Mouse (Mus musculus) lung, embryonic 16.5 days (tissue): Measurements from ENCODE around the gene A630095N17Rik. TPM values are rescaled to one million over a fixed set of nuclear protein-coding genes. Genes with fewer than 3 reads are reported as not detected.

Source experiments
- ATAC-seq: fragments of 200-750 bp; cut with Nextera tagmentation; 2 replicates; pipeline ENCODE4 v1.8.0; 2017; ENCODE audit warnings: low read depth, mild to moderate bottlenecking, moderate library complexity
- H3K27ac ChIP-seq: fragments of 300-500 bp; sonication (generic); 2 replicates; pipeline ENCODE4 v1.5.1; 2014; ENCODE audit warnings: mild to moderate bottlenecking, control low read depth, low read length
- H3K27me3 ChIP-seq: fragments of 300-500 bp; sonication (generic); 2 replicates; pipeline ENCODE4 v1.6.1; 2014; ENCODE audit warnings: low read depth, low read length, mixed read lengths; ENCODE audit not compliant: control insufficient read depth, insufficient read depth
- H3K36me3 ChIP-seq: fragments of 300-500 bp; sonication (generic); 2 replicates; pipeline ENCODE4 v1.6.1; 2014; ENCODE audit warnings: low read length; ENCODE audit not compliant: control insufficient read depth, insufficient read depth
- H3K4me1 ChIP-seq: fragments of 300-500 bp; sonication (generic); replicated peaks from 2 replicates; pipeline ENCODE4 v1.6.1; 2014; ENCODE audit warnings: low read length, mixed read lengths; ENCODE audit not compliant: control insufficient read depth, insufficient read depth
- H3K4me2 ChIP-seq: fragments of 300-500 bp; sonication (generic); 2 replicates; pipeline ENCODE4 v1.6.1; 2014; ENCODE audit warnings: low read depth, low read length, control low read depth
- H3K4me3 ChIP-seq: fragments of 300-500 bp; sonication (generic); 2 replicates; pipeline ENCODE4 v1.5.1; 2014; ENCODE audit warnings: mild to moderate bottlenecking, low read length, control low read depth
- H3K9ac ChIP-seq: fragments of 300-500 bp; sonication (generic); 2 replicates; pipeline ENCODE4 v1.6.1; 2014; ENCODE audit warnings: low read length, control low read depth
- H3K9me3 ChIP-seq: fragments of 300-500 bp; sonication (generic); 2 replicates; pipeline ENCODE4 v1.6.1; 2016; ENCODE audit warnings: low read length; ENCODE audit not compliant: control insufficient read depth
- WGBS: fragments of 180-500 bp; shearing (Covaris S2); extraction: QIAGEN DNeasy Blood & Tissue Kit; methylation state at CpG from one replicate; pipeline ENCODE4 v1.1.7; 2014; 5-methylcytosine and 5-hydroxymethylcytosine counted together
- polyA plus RNA-seq: library from polyadenylated mRNA; unstranded; fragments of >200 nt; fragmentation: Nextera tagmentation; extraction: Ambion mirVana; gene quantifications from 2 replicates; pipeline ENCODE4 v1.2.1, GENCODE M21; 2015

Gene A630095N17Rik
- polyA plus RNA-seq, 1 experiment from 2014 or later = not detected

- H3K9me3 ChIP-seq = no peaks in the 10 kb centered on the region
- H3K4me1 ChIP-seq = 0 out of 2 replicates have a peak, but pooled peaks cover 2% of the 10 kb centered on the region
- no peaks in the 10 kb centered on the region for H3K27me3 ChIP-seq
- H3K27ac ChIP-seq = no peak overlapping the region
- no peak overlapping the region for H3K4me2 ChIP-seq
- H3K36me3 ChIP-seq = no peaks in the 10 kb centered on the region
- 58% methylated on average over 16 of the region's 16 CpGs for WGBS
- no peak overlapping the region for H3K9ac ChIP-seq
- ATAC-seq = no peak
- no peak overlapping the region for H3K4me3 ChIP-seq
Measured at GRCm38 (mm10) chr1:75253849-75254624, 22.1 kb upstream of the A630095N17Rik start.

- no peak for ATAC-seq
- 69% methylated on average over 16 of the region's 16 CpGs for WGBS
- Histone ChIP-seq H3K9me3 (no peaks in the 10 kb centered on the region), H3K9ac (no peak overlapping the region), H3K4me3 (no peak overlapping the region), H3K36me3 (no peaks in the 10 kb centered on the region), H3K4me1 (peaks cover 8% of the 10 kb centered on the region), H3K4me2 (no peak overlapping the region), H3K27ac (no peak overlapping the region), H3K27me3 (no peaks in the 10 kb centered on the region)
Measured at GRCm38 (mm10) chr1:75253029-75253428, 21.1 kb upstream of the A630095N17Rik start.

GRCm38 (mm10) chr1:75252308-75252707 is 20.4 kb upstream of the A630095N17Rik start:
- 57% methylated on average over 13 of the region's 13 CpGs for WGBS
- no peak overlapping the region for H3K27ac ChIP-seq
- H3K4me3 ChIP-seq = no peak overlapping the region
- H3K9me3 ChIP-seq = no peaks in the 10 kb centered on the region
- H3K4me1 ChIP-seq = peaks cover 13% of the 10 kb centered on the region
- no peak for ATAC-seq
- no peak overlapping the region for H3K4me2 ChIP-seq
- no peaks in the 10 kb centered on the region for H3K27me3 ChIP-seq
- H3K36me3 ChIP-seq = no peaks in the 10 kb centered on the region
- no peak overlapping the region for H3K9ac ChIP-seq

- peaks cover 13% of the 10 kb centered on the region for H3K4me1 ChIP-seq
- H3K4me3 ChIP-seq = peak overlapping the region; percentile 35
- no peak overlapping the region for H3K27ac ChIP-seq
- H3K9me3 ChIP-seq = no peaks in the 10 kb centered on the region
- H3K9ac ChIP-seq = peak overlapping the region; percentile 54
- 3% methylated on average over 21 of the region's 22 CpGs for WGBS
- H3K27me3 ChIP-seq = no peaks in the 10 kb centered on the region
- no peaks in the 10 kb centered on the region for H3K36me3 ChIP-seq
- ATAC-seq = peak; percentile 46
- H3K4me2 ChIP-seq = peak overlapping the region; percentile 59
Measured at GRCm38 (mm10) chr1:75251112-75251970, 19.4 kb upstream of the A630095N17Rik start.

GRCm38 (mm10) chr1:75250498-75250897 is 18.6 kb upstream of the A630095N17Rik start:
- no peak overlapping the region for H3K27ac ChIP-seq
- H3K4me3 ChIP-seq = no peak overlapping the region
- H3K4me1 ChIP-seq = peaks cover 13% of the 10 kb centered on the region
- no peaks in the 10 kb centered on the region for H3K27me3 ChIP-seq
- H3K9me3 ChIP-seq = no peaks in the 10 kb centered on the region
- no peak overlapping the region for H3K9ac ChIP-seq
- no peak overlapping the region for H3K4me2 ChIP-seq
- H3K36me3 ChIP-seq = no peaks in the 10 kb centered on the region
- WGBS = 54% methylated on average over 3 of the region's 3 CpGs
- ATAC-seq = no peak

GRCm38 (mm10) chr1:75248041-75248772 is 16.3 kb upstream of the A630095N17Rik start:
- H3K4me3 ChIP-seq = no peak overlapping the region
- H3K27ac ChIP-seq = peak overlapping the region; percentile 39
- peak; percentile 56 for ATAC-seq
- no peak overlapping the region for H3K4me2 ChIP-seq
- peaks cover 13% of the 10 kb centered on the region for H3K4me1 ChIP-seq
- peak overlapping the region; percentile 40; the same call in 1 of the 2 replicates for H3K9ac ChIP-seq
- H3K27me3 ChIP-seq = no peaks in the 10 kb centered on the region
- WGBS = 28% methylated on average over 9 of the region's 9 CpGs
- H3K9me3 ChIP-seq = no peaks in the 10 kb centered on the region
- H3K36me3 ChIP-seq = peaks cover 3% of the 10 kb centered on the region; the same call in 1 of the 2 replicates

GRCm38 (mm10) chr1:75247071-75247930 is 15.4 kb upstream of the A630095N17Rik start:
- no peak overlapping the region for H3K27ac ChIP-seq
- WGBS = 76% methylated on average over 16 of the region's 16 CpGs
- ATAC-seq = no peak
- H3K36me3 ChIP-seq = peaks cover 3% of the 10 kb centered on the region; the same call in 1 of the 2 replicates
- no peak overlapping the region for H3K4me2 ChIP-seq
- no peaks in the 10 kb centered on the region for H3K9me3 ChIP-seq
- H3K4me1 ChIP-seq = peaks cover 13% of the 10 kb centered on the region
- no peak overlapping the region for H3K4me3 ChIP-seq
- H3K9ac ChIP-seq = peak overlapping the region; percentile 8; the same call in 1 of the 2 replicates
- H3K27me3 ChIP-seq = no peaks in the 10 kb centered on the region

GRCm38 (mm10) chr1:75244836-75245235 is 12.9 kb upstream of the A630095N17Rik start:
- Histone ChIP-seq H3K9ac (no peak overlapping the region), H3K27ac (no peak overlapping the region), H3K4me3 (no peak overlapping the region), H3K36me3 (peaks cover 3% of the 10 kb centered on the region; the same call in 1 of the 2 replicates), H3K4me2 (no peak overlapping the region), H3K9me3 (no peaks in the 10 kb centered on the region), H3K27me3 (no peaks in the 10 kb centered on the region), H3K4me1 (peaks cover 11% of the 10 kb centered on the region)
- peak; percentile 72 for ATAC-seq
- 26% methylated on average over 4 of the region's 4 CpGs for WGBS
